9 mouse cellular contexts compared by ENCODE assay signal in the genomic region with DNA sequence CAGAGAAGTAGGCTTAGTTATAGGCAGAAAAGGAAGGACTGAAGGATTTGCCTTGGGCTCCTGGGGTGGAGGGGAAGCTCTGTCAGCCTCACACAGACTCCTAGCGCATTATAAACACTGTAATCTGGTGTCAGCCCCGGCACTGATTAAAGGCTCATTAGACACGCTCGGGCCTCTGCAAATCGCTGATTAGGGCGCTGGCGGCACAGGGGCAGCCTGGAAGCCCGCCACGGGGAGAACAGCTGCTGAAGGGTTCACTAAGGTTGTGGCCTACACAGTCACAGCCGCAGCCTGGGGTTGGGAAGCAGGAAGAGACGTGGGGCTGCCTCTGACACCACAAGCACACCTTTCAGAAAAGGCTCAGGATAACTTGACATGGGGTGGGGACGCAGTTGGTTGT. TPM values are rescaled to one million over a fixed set of nuclear protein-coding genes. Genes with fewer than 3 reads are reported as not detected.
DNase-seq lines count a peak whose midpoint lies in the region; ATAC-seq and TF ChIP-seq lines count a peak whose summit lies in the region.
"Had no signal": no experiment of that assay in that cellular context is flagged by ENCODE, and none has a peak within 500 bp of the region (broad histone marks: within the 10 kb centered on the region; RNA-seq: fewer than 3 reads in every experiment).

No protein-coding gene starts in this region.

- H3K27me3 ChIP-seq in heart, postnatal 0 days (ENCODE audit: control insufficient read depth, insufficient read depth, low read length) = no peaks in the 10 kb centered on the region
- no peaks in the 10 kb centered on the region for H3K27me3 ChIP-seq in neural tube, embryonic 13.5 days
- H3K27me3 ChIP-seq in thymus, adult 2 months (ENCODE audit: control insufficient read depth, insufficient read depth, low read length) = no peaks in the 10 kb centered on the region

- H3K4me1 ChIP-seq in heart, postnatal 0 days (ENCODE audit: control insufficient read depth, insufficient read depth) = peaks cover 34% of the 10 kb centered on the region
- peaks cover 38% of the 10 kb centered on the region for H3K4me1 ChIP-seq in neural tube, embryonic 13.5 days (replicated peaks)
- H3K4me1 ChIP-seq in thymus, adult 2 months (replicated peaks; ENCODE audit: control insufficient read depth, insufficient read depth, low read length) = peaks cover 29% of the 10 kb centered on the region

- DNase-seq in thymus, postnatal 4 days = peak; percentile 39
- no peak for DNase-seq in thymus, postnatal 25 days
- no peak for DNase-seq in heart, postnatal 0 days (ENCODE audit: low spot score)
- peak; percentile 54 to 63 for DNase-seq in kidney, postnatal 36 days
- no peak for DNase-seq in spleen, postnatal 4 days (ENCODE audit: low spot score in 2 of 2)
- DNase-seq in thymus, adult 2 months = no peak

- no peak for TF ChIP-seq POLR2A in thymus, adult 2 months (IDR thresholded peaks at IDR 0.05; ENCODE audit: control insufficient read depth, extremely low read depth, insufficient read depth, low read length, poor library complexity)

- no peak for TF ChIP-seq EP300 in heart, postnatal 0 days (IDR thresholded peaks at IDR 0.05; ENCODE audit: low read depth)

- no peak overlapping the region for H3K4me3 ChIP-seq in heart, postnatal 0 days (ENCODE audit: low read depth, low read length)
- H3K4me3 ChIP-seq in neural tube, embryonic 13.5 days = no peak overlapping the region
- H3K4me3 ChIP-seq in thymus, adult 2 months (ENCODE audit: control insufficient read depth, insufficient read depth, low read length) = no peak overlapping the region

- H3K4me2 ChIP-seq in heart, postnatal 0 days (ENCODE audit: low read depth, low read length) = no peak overlapping the region
- H3K4me2 ChIP-seq in neural tube, embryonic 13.5 days = 0 out of 2 replicates have a peak overlapping the region, but pooled peaks have one; percentile 7

- no peak for TF ChIP-seq CTCF in heart, postnatal 0 days (IDR thresholded peaks at IDR 0.05; ENCODE audit: low read depth)
- TF ChIP-seq CTCF in thymus, adult 2 months (IDR thresholded peaks at IDR 0.05; ENCODE audit: borderline replicate concordance, control insufficient read depth, extremely low read depth, insufficient read depth, low read length, poor library complexity) = no peak

- no peaks in the 10 kb centered on the region for H3K36me3 ChIP-seq in heart, postnatal 0 days (replicated peaks; ENCODE audit: control insufficient read depth, insufficient read depth, low read length)
- no peaks in the 10 kb centered on the region for H3K36me3 ChIP-seq in neural tube, embryonic 13.5 days
- no peaks in the 10 kb centered on the region for H3K36me3 ChIP-seq in thymus, adult 2 months (ENCODE audit: control insufficient read depth, insufficient read depth, low read length)

- 14% methylated on average over 12 of the region's 12 CpGs for WGBS in heart, postnatal 0 days
- 12% methylated on average over 12 of the region's 12 CpGs for WGBS in neural tube, embryonic 13.5 days
- 17% methylated on average over 12 of the region's 12 CpGs for WGBS in thymus, adult 2 months

- H3K9me3 ChIP-seq in heart, postnatal 0 days (replicated peaks; ENCODE audit: control insufficient read depth, low read length) = no peaks in the 10 kb centered on the region
- H3K9me3 ChIP-seq in neural tube, embryonic 13.5 days = no peaks in the 10 kb centered on the region

- ATAC-seq in heart, postnatal 0 days (ENCODE audit: insufficient read depth, low read depth) = peak; percentile 10; the same call in 1 of the 2 replicates
- ATAC-seq in neural tube, embryonic 13.5 days (ENCODE audit: low read depth) = peak; percentile 13; the same call in 1 of the 2 replicates
- ATAC-seq in monocyte, adult 5-6 weeks (replicated peaks; ENCODE audit: insufficient number of reproducible peaks, low FRiP score, low TSS enrichment, poor library complexity, severe bottlenecking) = no peak

- peak overlapping the region; percentile 38; the same call in 1 of the 2 replicates for H3K9ac ChIP-seq in heart, postnatal 0 days (replicated peaks; ENCODE audit: low read depth, low read length)
- H3K9ac ChIP-seq in neural tube, embryonic 13.5 days = peak overlapping the region; percentile 38; the same call in 1 of the 2 replicates

- H3K27ac ChIP-seq in heart, postnatal 0 days (ENCODE audit: low read depth) = peak overlapping the region; percentile 34; the same call in 1 of the 2 replicates
- peak overlapping the region; percentile 56 for H3K27ac ChIP-seq in neural tube, embryonic 13.5 days (replicated peaks)
- no peak overlapping the region for H3K27ac ChIP-seq in thymus, adult 2 months (ENCODE audit: control insufficient read depth, insufficient read depth, low read length)
- H3K27ac ChIP-seq: macrophage had no signal

RNA-seq across cellular contexts. Expression of a gene that starts 11.6 kb away (rescaled TPM):
- 18.6 and 36.0 TPM in 2 replicates for total RNA-seq in heart, postnatal 0 days (2014; rRNA removed; ENCODE audit: low replicate concordance)
- polyA plus RNA-seq in heart, postnatal 0 days (2015; fragmentation: Nextera tagmentation; extraction: Ambion mirVana) = 9.3 and 10.4 TPM in 2 replicates
- polyA plus RNA-seq in neural tube, embryonic 13.5 days (2015; fragmentation: Nextera tagmentation; extraction: Ambion mirVana) = 8.1 and 9.0 TPM in 2 replicates
- polyA plus RNA-seq in thymus, adult 2 months (2012; rRNA removed) = 27.2 and 34.2 TPM in 2 replicates
- total RNA-seq in monocyte, adult 5-6 weeks (2017) = 8.5 to 20.0 TPM (median 11.2 TPM) in 3 replicates

RNA-seq across cellular contexts. Expression of a gene that starts 24.3 kb away (rescaled TPM):
- not detected in 2 replicates for total RNA-seq in heart, postnatal 0 days (2014; rRNA removed; ENCODE audit: low replicate concordance)
- polyA plus RNA-seq in heart, postnatal 0 days (2015; fragmentation: Nextera tagmentation; extraction: Ambion mirVana) = not detected in 2 replicates
- polyA plus RNA-seq in neural tube, embryonic 13.5 days (2015; fragmentation: Nextera tagmentation; extraction: Ambion mirVana) = not detected in 2 replicates
- not detected in 2 replicates for polyA plus RNA-seq in thymus, adult 2 months (2012; rRNA removed)
- total RNA-seq in monocyte, adult 5-6 weeks (2017) = not detected in 3 replicates
- polyA plus RNA-seq: macrophage had no signal

RNA-seq across cellular contexts. Expression of a gene that starts 34.0 kb away (rescaled TPM):
- 22.3 and 25.9 TPM in 2 replicates for total RNA-seq in heart, postnatal 0 days (2014; rRNA removed; ENCODE audit: low replicate concordance)
- 5.2 and 5.8 TPM in 2 replicates for polyA plus RNA-seq in heart, postnatal 0 days (2015; fragmentation: Nextera tagmentation; extraction: Ambion mirVana)
- 18.0 and 18.8 TPM in 2 replicates for polyA plus RNA-seq in neural tube, embryonic 13.5 days (2015; fragmentation: Nextera tagmentation; extraction: Ambion mirVana)
- 34.9 and 35.3 TPM in 2 replicates for polyA plus RNA-seq in thymus, adult 2 months (2012; rRNA removed)
- 14.2 to 16.4 TPM (median 14.2 TPM) in 3 replicates for total RNA-seq in monocyte, adult 5-6 weeks (2017)

Comparison
In these comparisons a context has a peak if more than half of its experiments do, and no peak if none do; other contexts are left out.
1. DNase-seq: peak in thymus, postnatal 4 days (single experiment) and kidney, postnatal 36 days (2 of 2); none in thymus, postnatal 25 days (single experiment), heart, postnatal 0 days (single experiment), spleen, postnatal 4 days (0 of 2) and thymus, adult 2 months (single experiment).